Mouse (Mus musculus) cerebellum, adult 2 months (tissue): Measurements from ENCODE around the gene Tnpo1. TPM values are rescaled to one million over a fixed set of nuclear protein-coding genes. Genes with fewer than 3 reads are reported as not detected.

Experiments
- DNase-seq, 2 experiments: peaks; one replicate each; pipeline ENCODE4 v3.0.0; 2021
- H3K27ac ChIP-seq: fragments of 200-500 bp; 2 replicates; pipeline ENCODE4 v1.5.1; 2012; ENCODE audit warnings: low read length, control low read depth, inconsistent platforms; ENCODE audit not compliant: insufficient read depth
- H3K27me3 ChIP-seq: fragments of 200-500 bp; 2 replicates; pipeline ENCODE4 v1.6.1; 2012; ENCODE audit warnings: inconsistent platforms, mild to moderate bottlenecking, low read length, moderate library complexity; ENCODE audit not compliant: control insufficient read depth, insufficient read depth
- H3K4me1 ChIP-seq: fragments of 200-500 bp; 2 replicates; pipeline ENCODE4 v1.6.1; 2011; ENCODE audit warnings: low read length; ENCODE audit not compliant: control insufficient read depth, insufficient read depth
- H3K4me3 ChIP-seq: fragments of 200-500 bp; replicated peaks from 2 replicates; pipeline ENCODE3; 2011; ENCODE audit warnings: mild to moderate bottlenecking, low read depth, low read length, control low read depth; ENCODE audit not compliant: insufficient read depth
- CTCF ChIP-seq: fragments of 200-500 bp; IDR thresholded peaks from 2 replicates; pipeline ENCODE4 v1.5.1; 2011; ENCODE audit warnings: low read depth, mild to moderate bottlenecking, control low read depth, low read length, moderate library complexity, borderline replicate concordance; ENCODE audit not compliant: insufficient read depth
- POLR2A ChIP-seq: fragments of 200-500 bp; IDR thresholded peaks from 2 replicates; pipeline ENCODE4 v1.6.1; 2011; ENCODE audit warnings: low read length, control low read depth, borderline replicate concordance; ENCODE audit not compliant: insufficient read depth
- whole genome bisulfite sequencing: fragments of 180-500 bp; shearing (Covaris S2); methylation state at CpG from one replicate; pipeline ENCODE4 v1.1.7; 2018; 5-methylcytosine and 5-hydroxymethylcytosine counted together
- polyA plus RNA-seq: library from polyadenylated mRNA; depleted of rRNA; stranded (reverse); fragments of >200 nt; gene quantifications from 2 replicates; pipeline ENCODE4 v1.2.3, GENCODE M21; 2012

Gene Tnpo1
- polyA plus RNA-seq, 1 experiment: 23.9 TPM

- Histone ChIP-seq H3K27ac (no peak overlapping the region), H3K4me3 (no peak overlapping the region), H3K4me1 (no peaks in the 10 kb centered on the region), H3K27me3 (no peaks in the 10 kb centered on the region)
- 78% methylated on average over 9 of the region's 9 CpGs for WGBS
- TF ChIP-seq POLR2A (no peak), CTCF (no peak)
- no peak for DNase-seq
Observed at GRCm38 (mm10) chr13:98868236-98868923, 57.8 kb downstream of the Tnpo1 start.

DNA sequence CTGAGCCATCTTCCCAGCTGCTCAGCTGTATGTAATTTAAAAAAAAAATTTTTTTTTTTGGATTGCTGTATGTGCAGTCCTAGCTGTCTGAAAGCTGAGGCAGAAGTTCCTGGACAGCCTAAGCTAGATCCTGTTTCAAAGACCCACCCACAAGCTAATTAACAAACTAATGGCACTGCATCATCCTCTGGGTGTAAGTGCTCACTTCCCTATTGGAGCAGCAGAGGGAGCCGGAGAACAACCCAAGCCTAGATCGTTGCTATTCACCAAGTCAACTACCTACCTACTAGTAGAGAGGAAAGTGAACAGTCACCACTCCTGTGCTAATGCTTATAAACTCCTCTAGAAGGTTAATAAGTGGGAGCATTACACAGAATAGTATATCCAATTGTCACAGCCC, 58.4 kb downstream of the Tnpo1 start:
- TF ChIP-seq CTCF: peak; percentile 77; the same call in 1 of the 2 replicates
- no peak for TF ChIP-seq POLR2A
- 36% methylated on average over 2 of the region's 2 CpGs for WGBS
- H3K4me1 ChIP-seq: no peaks in the 10 kb centered on the region
- DNase-seq: peak; percentile 41
- H3K4me3 ChIP-seq: no peak overlapping the region
- no peaks in the 10 kb centered on the region for H3K27me3 ChIP-seq
- no peak overlapping the region for H3K27ac ChIP-seq

- no peak overlapping the region for H3K27ac ChIP-seq
- H3K4me3 ChIP-seq: no peak overlapping the region
- no peaks in the 10 kb centered on the region for H3K27me3 ChIP-seq
- no peak for DNase-seq
- no peak for TF ChIP-seq POLR2A
- no peak for TF ChIP-seq CTCF
- H3K4me1 ChIP-seq: no peaks in the 10 kb centered on the region
- WGBS: 86% methylated on average over 8 of the region's 8 CpGs
Observed at GRCm38 (mm10) chr13:98855291-98855690, 70.9 kb downstream of the Tnpo1 start.

DNA sequence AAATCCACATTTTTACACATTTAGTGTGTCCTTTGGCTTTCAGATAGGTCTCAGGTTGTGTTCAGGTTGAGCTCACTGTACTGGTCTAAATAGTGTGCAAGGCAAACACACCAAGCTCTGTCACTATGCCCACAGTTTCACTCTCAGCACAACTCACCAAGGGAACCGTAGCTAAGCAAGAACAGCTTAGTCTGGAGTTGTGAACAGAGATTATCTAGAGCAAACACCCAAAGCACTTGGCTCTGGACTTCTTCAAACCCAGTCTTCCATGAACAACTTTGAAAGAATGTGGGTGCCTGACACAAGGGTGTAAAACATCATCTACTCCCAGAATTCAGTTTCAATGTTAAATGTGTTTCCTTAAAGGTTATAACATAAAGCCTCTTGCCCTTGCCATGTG, 80.4 kb downstream of the Tnpo1 start:
- Histone ChIP-seq H3K4me3 (no peak overlapping the region), H3K4me1 (no peaks in the 10 kb centered on the region), H3K27me3 (no peaks in the 10 kb centered on the region), H3K27ac (no peak overlapping the region)
- WGBS: 81% methylated on average over 1 of the region's 1 CpGs
- no peak for DNase-seq
- TF ChIP-seq POLR2A (no peak), CTCF (no peak)

DNA sequence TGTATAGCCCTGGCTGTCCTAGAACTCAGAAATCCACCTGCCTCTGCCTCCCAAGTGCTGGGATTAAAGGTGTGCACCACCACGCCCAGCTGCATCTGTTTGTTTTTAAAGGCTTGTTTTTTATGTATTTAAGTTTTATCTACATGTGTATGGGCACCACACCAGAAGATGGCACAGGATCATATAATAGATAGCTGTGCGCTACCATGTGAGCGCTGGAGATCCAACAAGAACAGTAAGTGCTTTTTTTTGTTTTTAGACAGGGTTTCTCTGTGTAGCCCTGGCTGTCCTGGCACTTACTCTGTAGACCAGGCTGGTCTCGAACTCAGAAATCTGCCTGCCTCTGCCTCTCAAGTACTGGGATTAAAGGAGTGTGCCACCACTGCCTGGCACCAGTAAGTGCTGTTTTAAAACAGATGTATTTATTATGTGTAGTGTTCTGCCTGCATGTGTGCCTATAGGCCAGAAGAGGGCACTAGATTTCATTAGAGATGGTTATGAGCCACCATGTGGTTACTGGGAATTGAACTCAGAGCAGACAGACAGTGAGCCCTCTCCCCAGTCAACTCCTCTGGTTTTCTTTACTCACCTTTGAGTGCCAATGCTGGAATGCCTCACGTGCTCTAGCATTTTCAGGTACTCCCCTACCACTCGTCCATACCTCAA, 89.6 kb downstream of the Tnpo1 start:
- no peaks in the 10 kb centered on the region for H3K27me3 ChIP-seq
- no peak overlapping the region for H3K4me3 ChIP-seq
- TF ChIP-seq CTCF (no peak), POLR2A (no peak)
- no peak for DNase-seq
- H3K27ac ChIP-seq: no peak overlapping the region
- 94% methylated on average over 6 of the region's 6 CpGs for WGBS
- H3K4me1 ChIP-seq: no peaks in the 10 kb centered on the region

- Histone ChIP-seq H3K4me3 (no peak overlapping the region), H3K27me3 (no peaks in the 10 kb centered on the region), H3K27ac (no peak overlapping the region), H3K4me1 (no peaks in the 10 kb centered on the region)
- no peak for TF ChIP-seq CTCF
- no peak for TF ChIP-seq POLR2A
- DNase-seq: no peak
- WGBS: 89% methylated on average over 5 of the region's 5 CpGs
Observed at GRCm38 (mm10) chr13:98835740-98836139, 90.4 kb downstream of the Tnpo1 start.

DNA sequence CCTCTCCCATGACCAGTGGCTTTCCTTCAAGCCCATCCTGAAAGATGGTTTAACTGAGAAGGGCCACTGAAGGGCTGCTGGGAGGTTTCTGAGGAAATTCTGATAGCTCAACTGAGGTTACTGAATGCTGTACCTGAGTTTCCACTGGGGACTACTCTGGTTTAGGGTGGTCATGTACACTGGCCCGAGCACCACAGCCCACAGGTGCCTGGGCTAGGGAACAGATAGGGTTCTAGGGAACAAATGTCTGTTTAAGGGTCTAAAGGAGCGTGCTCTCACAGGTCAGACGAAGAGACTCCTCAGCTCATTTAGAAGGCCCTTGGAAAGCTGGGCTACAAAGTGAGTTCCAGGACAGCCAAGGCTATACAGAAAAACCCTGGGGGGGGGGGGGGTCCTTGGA, 91.5 kb downstream of the Tnpo1 start:
- Histone ChIP-seq H3K4me1 (no peaks in the 10 kb centered on the region), H3K27me3 (no peaks in the 10 kb centered on the region), H3K27ac (no peak overlapping the region), H3K4me3 (no peak overlapping the region)
- WGBS: 87% methylated on average over 3 of the region's 3 CpGs
- DNase-seq: no peak
- TF ChIP-seq POLR2A (no peak), CTCF (no peak)

GRCm38 (mm10) chr13:98834199-98834598, 92.0 kb downstream of the Tnpo1 start:
- H3K27ac ChIP-seq: no peak overlapping the region

More at GRCm38 (mm10) chr13:98834199-98834598, 92.0 kb downstream of the Tnpo1 start:
- TF ChIP-seq POLR2A (no peak), CTCF (no peak)
- Histone ChIP-seq H3K4me1 (no peaks in the 10 kb centered on the region), H3K4me3 (no peak overlapping the region), H3K27me3 (no peaks in the 10 kb centered on the region)
- 69% methylated on average over 1 of the region's 1 CpGs for WGBS
- no peak for DNase-seq
